Mouse (Mus musculus): Measurements from ENCODE around the gene Abr. TPM values are rescaled to one million over a fixed set of nuclear protein-coding genes. Genes with fewer than 3 reads are reported as not detected.
A peak's percentile ranks its signal among the peaks of the same experiment; 100 is the strongest.

Gene Abr
- polyA plus RNA-seq, 1 experiment from 2014 or later = 40.4 TPM

- Histone ChIP-seq H3K27me3 (ENCODE audit: insufficient read depth, low read length) (no peaks in the 10 kb centered on the region), H3K4me3 (ENCODE audit: low read length) (peak overlapping the region; percentile 66), H3K4me2 (replicated peaks; ENCODE audit: low read depth, low read length) (peak overlapping the region; percentile 94), H3K9ac (replicated peaks; ENCODE audit: low read length) (peak overlapping the region; percentile 85), H3K9me3 (ENCODE audit: low read length) (no peaks in the 10 kb centered on the region), H3K27ac (ENCODE audit: low read length) (peak overlapping the region; percentile 56), H3K36me3 (ENCODE audit: insufficient read depth, low read length) (no peaks in the 10 kb centered on the region), H3K4me1 (ENCODE audit: insufficient read depth, low read length) (peaks cover 44% of the 10 kb centered on the region)
- no peak; the same call in 1 of the 2 replicates for ATAC-seq (ENCODE audit: low FRiP score, low TSS enrichment)
- WGBS = 4% methylated on average over 9 of the region's 9 CpGs
These were observed 50.5 kb downstream of the Abr start for GRCm38 (mm10) chr11:76571613-76571929.

GRCm38 (mm10) chr11:76570741-76571612, 51.1 kb downstream of the Abr start:
- Histone ChIP-seq H3K27ac (ENCODE audit: low read length) (peak overlapping the region; percentile 56), H3K27me3 (ENCODE audit: insufficient read depth, low read length) (no peaks in the 10 kb centered on the region), H3K9ac (replicated peaks; ENCODE audit: low read length) (peak overlapping the region; percentile 85), H3K36me3 (ENCODE audit: insufficient read depth, low read length) (no peaks in the 10 kb centered on the region), H3K4me3 (ENCODE audit: low read length) (peak overlapping the region; percentile 66), H3K4me1 (ENCODE audit: insufficient read depth, low read length) (peaks cover 45% of the 10 kb centered on the region), H3K4me2 (replicated peaks; ENCODE audit: low read depth, low read length) (peak overlapping the region; percentile 94), H3K9me3 (ENCODE audit: low read length) (no peaks in the 10 kb centered on the region)
- ATAC-seq (ENCODE audit: low FRiP score, low TSS enrichment) = peak; percentile 84
- WGBS = under 1% methylated on average over 66 of the region's 66 CpGs

- Histone ChIP-seq H3K36me3 (ENCODE audit: insufficient read depth, low read length) (no peaks in the 10 kb centered on the region), H3K4me1 (ENCODE audit: insufficient read depth, low read length) (peaks cover 45% of the 10 kb centered on the region), H3K9ac (replicated peaks; ENCODE audit: low read length) (peak overlapping the region; percentile 85), H3K9me3 (ENCODE audit: low read length) (no peaks in the 10 kb centered on the region), H3K4me3 (ENCODE audit: low read length) (peak overlapping the region; percentile 66), H3K4me2 (replicated peaks; ENCODE audit: low read depth, low read length) (peak overlapping the region; percentile 94), H3K27ac (ENCODE audit: low read length) (no peak overlapping the region; the same call in 1 of the 2 replicates), H3K27me3 (ENCODE audit: insufficient read depth, low read length) (no peaks in the 10 kb centered on the region)
- ATAC-seq (ENCODE audit: low FRiP score, low TSS enrichment) = no peak
- 5% methylated on average over 10 of the region's 10 CpGs for WGBS
These were observed 51.8 kb downstream of the Abr start for GRCm38 (mm10) chr11:76570201-76570731.

- WGBS = 49% methylated on average over 3 of the region's 3 CpGs
- H3K4me1 ChIP-seq (ENCODE audit: insufficient read depth, low read length) = peaks cover 45% of the 10 kb centered on the region
- H3K27me3 ChIP-seq (ENCODE audit: insufficient read depth, low read length) = no peaks in the 10 kb centered on the region
- no peak overlapping the region for H3K27ac ChIP-seq (ENCODE audit: low read length)
- peak overlapping the region; percentile 85 for H3K9ac ChIP-seq (replicated peaks; ENCODE audit: low read length)
- no peaks in the 10 kb centered on the region for H3K9me3 ChIP-seq (ENCODE audit: low read length)
- no peak for ATAC-seq (ENCODE audit: low FRiP score, low TSS enrichment)
- no peak overlapping the region for H3K4me3 ChIP-seq (ENCODE audit: low read length)
- peak overlapping the region; percentile 94 for H3K4me2 ChIP-seq (replicated peaks; ENCODE audit: low read depth, low read length)
- no peaks in the 10 kb centered on the region for H3K36me3 ChIP-seq (ENCODE audit: insufficient read depth, low read length)
These were observed 52.7 kb downstream of the Abr start for GRCm38 (mm10) chr11:76569436-76569835.

GRCm38 (mm10) chr11:76566081-76566480, 56.0 kb downstream of the Abr start:
- H3K9me3 ChIP-seq (ENCODE audit: low read length) = no peaks in the 10 kb centered on the region
- no peak for ATAC-seq (ENCODE audit: low FRiP score, low TSS enrichment)
- 48% methylated on average over 3 of the region's 3 CpGs for WGBS
- no peak overlapping the region for H3K9ac ChIP-seq (replicated peaks; ENCODE audit: low read length)
- no peaks in the 10 kb centered on the region for H3K27me3 ChIP-seq (ENCODE audit: insufficient read depth, low read length)
- no peak overlapping the region for H3K4me3 ChIP-seq (ENCODE audit: low read length)
- H3K4me2 ChIP-seq (replicated peaks; ENCODE audit: low read depth, low read length) = no peak overlapping the region
- H3K27ac ChIP-seq (ENCODE audit: low read length) = no peak overlapping the region
- no peaks in the 10 kb centered on the region for H3K36me3 ChIP-seq (ENCODE audit: insufficient read depth, low read length)
- peaks cover 46% of the 10 kb centered on the region for H3K4me1 ChIP-seq (ENCODE audit: insufficient read depth, low read length)

- Histone ChIP-seq H3K4me2 (replicated peaks; ENCODE audit: low read depth, low read length) (no peak overlapping the region), H3K9ac (replicated peaks; ENCODE audit: low read length) (no peak overlapping the region), H3K27ac (ENCODE audit: low read length) (no peak overlapping the region), H3K4me1 (ENCODE audit: insufficient read depth, low read length) (peaks cover 29% of the 10 kb centered on the region), H3K9me3 (ENCODE audit: low read length) (no peaks in the 10 kb centered on the region), H3K36me3 (ENCODE audit: insufficient read depth, low read length) (peaks cover 5% of the 10 kb centered on the region; the same call in 1 of the 2 replicates), H3K27me3 (ENCODE audit: insufficient read depth, low read length) (no peaks in the 10 kb centered on the region), H3K4me3 (ENCODE audit: low read length) (no peak overlapping the region)
- ATAC-seq (ENCODE audit: low FRiP score, low TSS enrichment) = no peak
- WGBS = 24% methylated on average over 3 of the region's 3 CpGs
These were observed 59.5 kb downstream of the Abr start for GRCm38 (mm10) chr11:76562584-76562983.

- no peak overlapping the region for H3K9ac ChIP-seq (replicated peaks; ENCODE audit: low read length)
- H3K9me3 ChIP-seq (ENCODE audit: low read length) = no peaks in the 10 kb centered on the region
- no peak overlapping the region for H3K4me2 ChIP-seq (replicated peaks; ENCODE audit: low read depth, low read length)
- 31% methylated on average over 4 of the region's 4 CpGs for WGBS
- no peak for ATAC-seq (ENCODE audit: low FRiP score, low TSS enrichment)
- H3K36me3 ChIP-seq (ENCODE audit: insufficient read depth, low read length) = peaks cover 5% of the 10 kb centered on the region; the same call in 1 of the 2 replicates
- no peak overlapping the region for H3K27ac ChIP-seq (ENCODE audit: low read length)
- H3K27me3 ChIP-seq (ENCODE audit: insufficient read depth, low read length) = no peaks in the 10 kb centered on the region
- no peak overlapping the region for H3K4me3 ChIP-seq (ENCODE audit: low read length)
- peaks cover 25% of the 10 kb centered on the region for H3K4me1 ChIP-seq (ENCODE audit: insufficient read depth, low read length)
These were observed 59.9 kb downstream of the Abr start for GRCm38 (mm10) chr11:76562165-76562564.

GRCm38 (mm10) chr11:76557837-76558236, 64.3 kb downstream of the Abr start:
- Histone ChIP-seq H3K36me3 (ENCODE audit: insufficient read depth, low read length) (peaks cover 5% of the 10 kb centered on the region; the same call in 1 of the 2 replicates), H3K27ac (ENCODE audit: low read length) (no peak overlapping the region), H3K9ac (replicated peaks; ENCODE audit: low read length) (no peak overlapping the region), H3K4me1 (ENCODE audit: insufficient read depth, low read length) (peaks cover 17% of the 10 kb centered on the region), H3K4me2 (replicated peaks; ENCODE audit: low read depth, low read length) (no peak overlapping the region), H3K27me3 (ENCODE audit: insufficient read depth, low read length) (no peaks in the 10 kb centered on the region), H3K4me3 (ENCODE audit: low read length) (no peak overlapping the region), H3K9me3 (ENCODE audit: low read length) (no peaks in the 10 kb centered on the region)
- ATAC-seq (ENCODE audit: low FRiP score, low TSS enrichment) = no peak
- WGBS = 50% methylated on average over 4 of the region's 4 CpGs

GRCm38 (mm10) chr11:76548153-76548721, 73.9 kb downstream of the Abr start:
- H3K4me3 ChIP-seq (ENCODE audit: low read length) = no peak overlapping the region
- H3K4me2 ChIP-seq (replicated peaks; ENCODE audit: low read depth, low read length) = no peak overlapping the region
- ATAC-seq (ENCODE audit: low FRiP score, low TSS enrichment) = no peak
- H3K27me3 ChIP-seq (ENCODE audit: insufficient read depth, low read length) = no peaks in the 10 kb centered on the region
- H3K9ac ChIP-seq (replicated peaks; ENCODE audit: low read length) = no peak overlapping the region
- H3K9me3 ChIP-seq (ENCODE audit: low read length) = no peaks in the 10 kb centered on the region
- 81% methylated on average over 4 of the region's 4 CpGs for WGBS
- H3K36me3 ChIP-seq (ENCODE audit: insufficient read depth, low read length) = peaks cover 2% of the 10 kb centered on the region; the same call in 1 of the 2 replicates
- no peaks in the 10 kb centered on the region for H3K4me1 ChIP-seq (ENCODE audit: insufficient read depth, low read length)
- peak overlapping the region; percentile 61; the same call in 1 of the 2 replicates for H3K27ac ChIP-seq (ENCODE audit: low read length)

- Histone ChIP-seq H3K27me3 (ENCODE audit: insufficient read depth, low read length) (no peaks in the 10 kb centered on the region), H3K4me1 (ENCODE audit: insufficient read depth, low read length) (no peaks in the 10 kb centered on the region), H3K36me3 (ENCODE audit: insufficient read depth, low read length) (peaks cover 2% of the 10 kb centered on the region; the same call in 1 of the 2 replicates), H3K9me3 (ENCODE audit: low read length) (no peaks in the 10 kb centered on the region), H3K4me2 (replicated peaks; ENCODE audit: low read depth, low read length) (no peak overlapping the region), H3K4me3 (ENCODE audit: low read length) (no peak overlapping the region), H3K9ac (replicated peaks; ENCODE audit: low read length) (no peak overlapping the region), H3K27ac (ENCODE audit: low read length) (no peak overlapping the region)
- WGBS = 60% methylated on average over 5 of the region's 5 CpGs
- ATAC-seq (ENCODE audit: low FRiP score, low TSS enrichment) = no peak
These were observed 74.7 kb downstream of the Abr start for GRCm38 (mm10) chr11:76547420-76547819.

Data from kidney, embryonic 16.5 days (tissue).